Comparison of ENCODE assay signal across 21 mouse cellular contexts in genomic region chr13:70343911-70344310, GRCm38 (mm10).
DNase-seq lines count a peak whose midpoint lies in the region; ATAC-seq and TF ChIP-seq lines count a peak whose summit lies in the region.
"Had no signal": no experiment of that assay in that cellular context is flagged by ENCODE, and none has a peak within 500 bp of the region (broad histone marks: within the 10 kb centered on the region; RNA-seq: fewer than 3 reads in every experiment).

No protein-coding gene starts in this region.

- H3K9me3 ChIP-seq in hindbrain, embryonic 11.5 days (ENCODE audit: control insufficient read depth, low read length), result no peaks in the 10 kb centered on the region
- no peaks in the 10 kb centered on the region for H3K9me3 ChIP-seq in hindbrain, embryonic 13.5 days
- no peaks in the 10 kb centered on the region for H3K9me3 ChIP-seq in midbrain, embryonic 11.5 days (ENCODE audit: control insufficient read depth, low read length)
- no peaks in the 10 kb centered on the region for H3K9me3 ChIP-seq in midbrain, postnatal 0 days (ENCODE audit: low read length)
- no peaks in the 10 kb centered on the region for H3K9me3 ChIP-seq in hindbrain, embryonic 14.5 days (ENCODE audit: control insufficient read depth, low read length)
- H3K9me3 ChIP-seq: forebrain, embryonic 12.5 days; limb, embryonic 13.5 days; liver, embryonic 12.5 days; midbrain, embryonic 13.5 days had no signal

- TF ChIP-seq CTCF in midbrain, postnatal 0 days (IDR thresholded peaks at IDR 0.05), result no peak

- ATAC-seq in hindbrain, embryonic 11.5 days (ENCODE audit: low FRiP score), result peak; percentile 55; the same call in 1 of the 2 replicates
- ATAC-seq in hindbrain, embryonic 13.5 days (ENCODE audit: low FRiP score), result no peak
- peak; percentile 56; the same call in 1 of the 2 replicates for ATAC-seq in midbrain, embryonic 11.5 days (ENCODE audit: low FRiP score)
- no peak for ATAC-seq in midbrain, postnatal 0 days (ENCODE audit: low FRiP score)
- ATAC-seq in hindbrain, embryonic 14.5 days (ENCODE audit: low FRiP score), result no peak
- ATAC-seq: inflammation-experienced regulatory T-cells, adult 6 months; liver, embryonic 12.5 days had no signal

- H3K36me3 ChIP-seq in hindbrain, embryonic 11.5 days (ENCODE audit: control insufficient read depth, insufficient read depth, low read length), result no peaks in the 10 kb centered on the region
- H3K36me3 ChIP-seq in hindbrain, embryonic 13.5 days, result no peaks in the 10 kb centered on the region
- no peaks in the 10 kb centered on the region for H3K36me3 ChIP-seq in midbrain, embryonic 11.5 days (ENCODE audit: control insufficient read depth, insufficient read depth, low read length)
- H3K36me3 ChIP-seq in midbrain, postnatal 0 days (ENCODE audit: insufficient read depth, low read length), result no peaks in the 10 kb centered on the region
- no peaks in the 10 kb centered on the region for H3K36me3 ChIP-seq in hindbrain, embryonic 14.5 days (replicated peaks; ENCODE audit: control insufficient read depth, insufficient read depth)
- H3K36me3 ChIP-seq: forebrain, embryonic 12.5 days; limb, embryonic 13.5 days; liver, embryonic 12.5 days; midbrain, embryonic 13.5 days had no signal

- DNase-seq in hindbrain, embryonic 11.5 days (ENCODE audit: low spot score), result no peak
- DNase-seq in midbrain, embryonic 11.5 days (ENCODE audit: low spot score, missing footprints), result no peak
- DNase-seq in midbrain, postnatal 0 days (ENCODE audit: low spot score), result no peak
- peak; percentile 28 for DNase-seq in hindbrain, embryonic 14.5 days (ENCODE audit: low spot score)
- peak; percentile 34 for DNase-seq in retina, embryonic 14.5 days (ENCODE audit: low spot score)
- no peak for DNase-seq in testis, postnatal 10 days (ENCODE audit: low spot score)
- DNase-seq: adrenal gland, postnatal 36 days; cerebellum, adult 11 months; cerebellum, adult 9-11 months; gastrocnemius, postnatal 36 days; heart, adult 2 months; lung, adult 18-20 months; lung, postnatal 10 days; right cerebral cortex, postnatal 25 days; spleen, adult 18-20 months had no signal

- WGBS in hindbrain, embryonic 11.5 days, result 42% methylated on average over 2 of the region's 2 CpGs
- 30% methylated on average over 2 of the region's 2 CpGs for WGBS in hindbrain, embryonic 13.5 days
- WGBS in midbrain, embryonic 11.5 days, result 29% methylated on average over 2 of the region's 2 CpGs
- WGBS in midbrain, postnatal 0 days, result 25% methylated on average over 2 of the region's 2 CpGs
- WGBS in hindbrain, embryonic 14.5 days, result 27% methylated on average over 2 of the region's 2 CpGs

- H3K27ac ChIP-seq in hindbrain, embryonic 11.5 days (ENCODE audit: low read depth, low read length), result peak overlapping the region; percentile 36; the same call in 1 of the 2 replicates
- no peak overlapping the region for H3K27ac ChIP-seq in hindbrain, embryonic 13.5 days
- no peak overlapping the region; the same call in 1 of the 2 replicates for H3K27ac ChIP-seq in midbrain, embryonic 11.5 days (ENCODE audit: low read depth, low read length)
- no peak overlapping the region for H3K27ac ChIP-seq in midbrain, postnatal 0 days (ENCODE audit: low read depth, low read length)
- H3K27ac ChIP-seq in hindbrain, embryonic 14.5 days, result no peak overlapping the region
- H3K27ac ChIP-seq: forebrain, embryonic 12.5 days; heart, adult 2 months; limb, embryonic 13.5 days; liver, embryonic 12.5 days; midbrain, embryonic 13.5 days had no signal

- no peaks in the 10 kb centered on the region for H3K4me1 ChIP-seq in hindbrain, embryonic 11.5 days (replicated peaks; ENCODE audit: control insufficient read depth, insufficient read depth, low read length)
- peaks cover 20% of the 10 kb centered on the region for H3K4me1 ChIP-seq in hindbrain, embryonic 13.5 days (replicated peaks)
- H3K4me1 ChIP-seq in midbrain, embryonic 11.5 days (ENCODE audit: control insufficient read depth, insufficient read depth, low read length), result peaks cover 7% of the 10 kb centered on the region; the same call in 1 of the 2 replicates
- H3K4me1 ChIP-seq in midbrain, postnatal 0 days (ENCODE audit: insufficient read depth, low read length), result 0 out of 2 replicates have a peak, but pooled peaks cover 4% of the 10 kb centered on the region
- H3K4me1 ChIP-seq in hindbrain, embryonic 14.5 days (replicated peaks; ENCODE audit: control insufficient read depth, insufficient read depth, low read length), result 0 out of 2 replicates have a peak, but pooled peaks cover 7% of the 10 kb centered on the region
- H3K4me1 ChIP-seq: liver, embryonic 12.5 days had no signal

- no peak overlapping the region for H3K9ac ChIP-seq in hindbrain, embryonic 11.5 days (ENCODE audit: low read depth, low read length)
- H3K9ac ChIP-seq in hindbrain, embryonic 13.5 days, result no peak overlapping the region
- no peak overlapping the region for H3K9ac ChIP-seq in midbrain, embryonic 11.5 days (ENCODE audit: low read length)
- no peak overlapping the region for H3K9ac ChIP-seq in midbrain, postnatal 0 days (replicated peaks; ENCODE audit: low read length, poor library complexity, severe bottlenecking)
- no peak overlapping the region for H3K9ac ChIP-seq in hindbrain, embryonic 14.5 days
- H3K9ac ChIP-seq: forebrain, embryonic 12.5 days; limb, embryonic 13.5 days; liver, embryonic 12.5 days; midbrain, embryonic 13.5 days had no signal

- H3K4me3 ChIP-seq in hindbrain, embryonic 11.5 days (ENCODE audit: low read depth, low read length), result no peak overlapping the region
- no peak overlapping the region for H3K4me3 ChIP-seq in hindbrain, embryonic 13.5 days
- H3K4me3 ChIP-seq in midbrain, embryonic 11.5 days (ENCODE audit: low read depth, low read length), result no peak overlapping the region
- no peak overlapping the region for H3K4me3 ChIP-seq in midbrain, postnatal 0 days (ENCODE audit: low read depth, low read length)
- H3K4me3 ChIP-seq in hindbrain, embryonic 14.5 days (replicated peaks; ENCODE audit: low read length), result no peak overlapping the region
- H3K4me3 ChIP-seq: forebrain, embryonic 12.5 days; heart, adult 2 months; limb, embryonic 13.5 days; liver, embryonic 12.5 days; midbrain, embryonic 13.5 days had no signal

- H3K4me2 ChIP-seq in hindbrain, embryonic 11.5 days (replicated peaks; ENCODE audit: low read depth, low read length), result no peak overlapping the region
- no peak overlapping the region for H3K4me2 ChIP-seq in hindbrain, embryonic 13.5 days
- H3K4me2 ChIP-seq in midbrain, embryonic 11.5 days, result no peak overlapping the region
- no peak overlapping the region for H3K4me2 ChIP-seq in midbrain, postnatal 0 days (ENCODE audit: low read depth, low read length, poor library complexity, severe bottlenecking)
- H3K4me2 ChIP-seq in hindbrain, embryonic 14.5 days (replicated peaks), result no peak overlapping the region
- H3K4me2 ChIP-seq: forebrain, embryonic 12.5 days; limb, embryonic 13.5 days; liver, embryonic 12.5 days; midbrain, embryonic 13.5 days had no signal

- H3K27me3 ChIP-seq in hindbrain, embryonic 11.5 days (ENCODE audit: control insufficient read depth, insufficient read depth, low read length), result no peaks in the 10 kb centered on the region
- H3K27me3 ChIP-seq in hindbrain, embryonic 13.5 days, result no peaks in the 10 kb centered on the region
- no peaks in the 10 kb centered on the region for H3K27me3 ChIP-seq in midbrain, embryonic 11.5 days (ENCODE audit: control insufficient read depth, insufficient read depth, low read length)
- H3K27me3 ChIP-seq in midbrain, postnatal 0 days (ENCODE audit: insufficient read depth, low read length), result no peaks in the 10 kb centered on the region
- H3K27me3 ChIP-seq in hindbrain, embryonic 14.5 days (ENCODE audit: control insufficient read depth, insufficient read depth, low read length), result no peaks in the 10 kb centered on the region
- H3K27me3 ChIP-seq: forebrain, embryonic 12.5 days; limb, embryonic 13.5 days; liver, embryonic 12.5 days; midbrain, embryonic 13.5 days had no signal

Comparison
In these comparisons a context has a peak if more than half of its experiments do, and no peak if none do; other contexts are left out.
1. ATAC-seq: peak in hindbrain, embryonic 11.5 days (single experiment) and midbrain, embryonic 11.5 days (single experiment); none in hindbrain, embryonic 13.5 days (single experiment), midbrain, postnatal 0 days (single experiment) and hindbrain, embryonic 14.5 days (single experiment).
2. DNase-seq: peak in hindbrain, embryonic 14.5 days (single experiment) and retina, embryonic 14.5 days (single experiment); none in hindbrain, embryonic 11.5 days (single experiment), midbrain, embryonic 11.5 days (single experiment), midbrain, postnatal 0 days (single experiment) and testis, postnatal 10 days (single experiment).